Mouse (Mus musculus): ENCODE data around the gene Ankrd36.

DNA sequence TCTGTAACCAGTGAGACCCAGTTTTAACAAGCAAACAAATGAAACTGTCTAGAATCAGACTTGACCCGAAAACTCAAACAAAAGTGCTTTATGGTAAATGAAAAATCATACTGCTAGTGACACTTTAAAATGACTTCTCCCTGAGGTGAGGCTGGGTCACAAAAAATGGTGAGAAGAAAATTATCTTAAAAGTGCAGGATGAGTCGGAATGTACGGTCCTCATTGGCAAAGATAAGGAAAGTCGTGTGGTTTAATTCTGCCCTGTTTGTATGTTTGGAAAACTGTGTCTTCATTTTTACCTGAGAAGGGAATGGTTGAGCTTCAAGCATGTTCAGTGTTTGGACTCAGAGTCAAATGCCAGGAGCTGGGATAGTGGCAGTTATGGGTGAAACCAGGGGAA is 2.4 kb downstream of the Ankrd36 start:
- TF ChIP-seq EP300 (IDR thresholded peaks at IDR 0.05; ENCODE audit: insufficient read depth, low read depth, low read length) = no peak
- no peak for TF ChIP-seq CTCF (IDR thresholded peaks at IDR 0.05)

Measured in heart, adult 2 months (tissue).